Mouse (Mus musculus): Measurements from ENCODE around the gene Cnrip1. TPM values are rescaled to one million over a fixed set of nuclear protein-coding genes. Genes with fewer than 3 reads are reported as not detected.
"Not testable (repeated sequence)": the region's sequence is repeated elsewhere in the genome, so short reads cannot be mapped to it uniquely, and the experiment has no call there.

The Cnrip1 gene
- 100 to 1,000 TPM; 108 to 125 TPM for total RNA-seq (2021)

GRCm38 (mm10) chr11:17051545-17052475 lies at the start of gene Cnrip1, which contains the start of gene Plek:
Gene Cnrip1 (plus strand): TSS chr11:17051586.
Gene Plek (minus strand): TSS chr11:17052381.
- peak; percentile 86 to 93 for DNase-seq (ENCODE audit: low spot score in 2 of 2)
- intact Hi-C loops (cut with DNase I), result loop anchor here (2.0 to 10.0 kb wide), 4 partner anchors 45 to 547 kb away; partner anchors contain the start of gene Sec61g

- no peak for DNase-seq (ENCODE audit: low spot score in 2 of 2)
- intact Hi-C loops (cut with DNase I), result no loop called here
These were observed 48.5 kb upstream of the Cnrip1 start for GRCm38 (mm10) chr11:17002739-17003373.

GRCm38 (mm10) chr11:17003757-17004156 lies 47.6 kb upstream of the Cnrip1 start:
- intact Hi-C loops (cut with DNase I), result no loop called here
- no peak for DNase-seq (ENCODE audit: low spot score in 2 of 2)

- intact Hi-C loops (cut with DNase I), result loop anchor here (5.0 kb wide), 1 partner anchor 47 kb away; the partner anchor contains the start of genes Cnrip1 and Plek
- DNase-seq (ENCODE audit: low spot score in 2 of 2), result peak in 1 of 2 experiments; percentile 42
These were observed 46.2 kb upstream of the Cnrip1 start for GRCm38 (mm10) chr11:17004899-17005846.

- intact Hi-C loops (cut with DNase I), result loop anchor here (5.0 kb wide), 1 partner anchor 46 kb away; the partner anchor contains the start of genes Cnrip1 and Plek
- DNase-seq (ENCODE audit: low spot score in 2 of 2), result not testable (repeated sequence)
These were observed 44.9 kb upstream of the Cnrip1 start for GRCm38 (mm10) chr11:17006526-17006925.

GRCm38 (mm10) chr11:17007517-17008173 lies 43.7 kb upstream of the Cnrip1 start:
- intact Hi-C loops (cut with DNase I), result loop anchor here (5.0 kb wide), 1 partner anchor 45 kb away; the partner anchor contains the start of genes Cnrip1 and Plek
- DNase-seq (ENCODE audit: low spot score in 2 of 2), result peak in 1 of 2 experiments; percentile 57

GRCm38 (mm10) chr11:17008498-17008941 lies 42.9 kb upstream of the Cnrip1 start:
- DNase-seq (ENCODE audit: low spot score in 2 of 2), result no peak
- intact Hi-C loops (cut with DNase I), result loop anchor here (5.0 kb wide), 1 partner anchor 44 kb away; the partner anchor contains the start of genes Cnrip1 and Plek

GRCm38 (mm10) chr11:17012948-17013347 lies 38.4 kb upstream of the Cnrip1 start:
- intact Hi-C loops (cut with DNase I), result loop anchor here (10.0 kb wide), 1 partner anchor 48 kb away; no protein-coding TSS in a partner anchor
- DNase-seq (ENCODE audit: low spot score in 2 of 2), result no peak

- no peak for DNase-seq (ENCODE audit: low spot score in 2 of 2)
- intact Hi-C loops (cut with DNase I), result loop anchor here (10.0 kb wide), 1 partner anchor 55 kb away; no protein-coding TSS in a partner anchor
These were observed 32.1 kb upstream of the Cnrip1 start for GRCm38 (mm10) chr11:17019328-17019727.

- DNase-seq (ENCODE audit: low spot score in 2 of 2), result no peak
- intact Hi-C loops (cut with DNase I), result no loop called here
These were observed 28.2 kb upstream of the Cnrip1 start for GRCm38 (mm10) chr11:17023206-17023605.

GRCm38 (mm10) chr11:17023984-17024383 lies 27.4 kb upstream of the Cnrip1 start:
- intact Hi-C loops (cut with DNase I), result no loop called here

GRCm38 (mm10) chr11:17045806-17046205 lies 5.6 kb upstream of the Cnrip1 start:
- DNase-seq (ENCODE audit: low spot score in 2 of 2), result peak; percentile 36 to 91
- intact Hi-C loops (cut with DNase I), result loop anchor here (2.0 kb wide), 1 partner anchor 61 kb away; no protein-coding TSS in a partner anchor

More at GRCm38 (mm10) chr11:17023984-17024383, 27.4 kb upstream of the Cnrip1 start:
- DNase-seq (ENCODE audit: low spot score in 2 of 2), result no peak

- intact Hi-C loops (cut with DNase I), result loop anchor here (2.0 to 10.0 kb wide), 3 partner anchors 45 to 548 kb away; partner anchors contain the start of gene Sec61g
- DNase-seq (ENCODE audit: low spot score in 2 of 2), result peak; percentile 36 to 63
These were observed 1.2 kb downstream of the Cnrip1 start for GRCm38 (mm10) chr11:17052476-17053049.

- DNase-seq (ENCODE audit: low spot score in 2 of 2); intact Hi-C loops (cut with DNase I): not testable (repeated sequence)
These were observed 18.0 kb downstream of the Cnrip1 start for GRCm38 (mm10) chr11:17069360-17069759.

- intact Hi-C loops (cut with DNase I), result no loop called here
- no peak for DNase-seq (ENCODE audit: low spot score in 2 of 2)
These were observed 24.3 kb downstream of the Cnrip1 start for GRCm38 (mm10) chr11:17075656-17076055.

- intact Hi-C loops (cut with DNase I), result loop anchor here (5.0 kb wide), 1 partner anchor 130 kb away; the partner anchor contains the start of gene Pno1
- DNase-seq (ENCODE audit: low spot score in 2 of 2), result no peak
These were observed 30.7 kb downstream of the Cnrip1 start for GRCm38 (mm10) chr11:17082086-17082485.

GRCm38 (mm10) chr11:17082953-17083352 lies 31.6 kb downstream of the Cnrip1 start:
- peak; percentile 39 to 62 for DNase-seq (ENCODE audit: low spot score in 2 of 2)
- intact Hi-C loops (cut with DNase I), result loop anchor here (5.0 kb wide), 1 partner anchor 129 kb away; the partner anchor contains the start of gene Pno1
